Mouse (Mus musculus): ENCODE data around the gene Zbtb34. TPM values are rescaled to one million over a fixed set of nuclear protein-coding genes. Genes with fewer than 3 reads are reported as not detected.
A peak's percentile ranks its signal among the peaks of the same experiment; 100 is the strongest.

The Zbtb34 gene
- polyA plus RNA-seq, 1 experiment from 2014 or later = 7.5 TPM

- WGBS = 37% methylated on average over 6 of the region's 6 CpGs
- Histone ChIP-seq H3K4me1 (ENCODE audit: control insufficient read depth, insufficient read depth, low read length) (peaks cover 14% of the 10 kb centered on the region), H3K27ac (ENCODE audit: low read length) (peak overlapping the region; percentile 92), H3K9me3 (replicated peaks; ENCODE audit: control insufficient read depth, low read length) (no peaks in the 10 kb centered on the region), H3K4me3 (replicated peaks; ENCODE audit: low read length) (peak overlapping the region; percentile 98), H3K9ac (ENCODE audit: low read length) (peak overlapping the region; percentile 98), H3K27me3 (ENCODE audit: control insufficient read depth, insufficient read depth, low read length) (no peaks in the 10 kb centered on the region), H3K36me3 (ENCODE audit: control insufficient read depth, insufficient read depth, low read length) (no peaks in the 10 kb centered on the region), H3K4me2 (ENCODE audit: low read depth, low read length) (peak overlapping the region; percentile 89)
- peak; percentile 61; the same call in 1 of the 2 replicates for ATAC-seq (ENCODE audit: insufficient read depth, low FRiP score)
These were observed 1.8 kb downstream of the Zbtb34 start for GRCm38 (mm10) chr2:33429339-33429738.

- no peak overlapping the region for H3K9ac ChIP-seq (ENCODE audit: low read length)
- no peak overlapping the region for H3K4me3 ChIP-seq (replicated peaks; ENCODE audit: low read length)
- no peak overlapping the region for H3K27ac ChIP-seq (ENCODE audit: low read length)
- no peaks in the 10 kb centered on the region for H3K9me3 ChIP-seq (replicated peaks; ENCODE audit: control insufficient read depth, low read length)
- peaks cover 14% of the 10 kb centered on the region for H3K4me1 ChIP-seq (ENCODE audit: control insufficient read depth, insufficient read depth, low read length)
- H3K4me2 ChIP-seq (ENCODE audit: low read depth, low read length) = no peak overlapping the region
- H3K36me3 ChIP-seq (ENCODE audit: control insufficient read depth, insufficient read depth, low read length) = 0 out of 2 replicates have a peak, but pooled peaks cover 7% of the 10 kb centered on the region
- 75% methylated on average over 10 of the region's 10 CpGs for WGBS
- no peaks in the 10 kb centered on the region for H3K27me3 ChIP-seq (ENCODE audit: control insufficient read depth, insufficient read depth, low read length)
- no peak for ATAC-seq (ENCODE audit: insufficient read depth, low FRiP score)
These were observed 4.3 kb downstream of the Zbtb34 start for GRCm38 (mm10) chr2:33426640-33427398.

DNA sequence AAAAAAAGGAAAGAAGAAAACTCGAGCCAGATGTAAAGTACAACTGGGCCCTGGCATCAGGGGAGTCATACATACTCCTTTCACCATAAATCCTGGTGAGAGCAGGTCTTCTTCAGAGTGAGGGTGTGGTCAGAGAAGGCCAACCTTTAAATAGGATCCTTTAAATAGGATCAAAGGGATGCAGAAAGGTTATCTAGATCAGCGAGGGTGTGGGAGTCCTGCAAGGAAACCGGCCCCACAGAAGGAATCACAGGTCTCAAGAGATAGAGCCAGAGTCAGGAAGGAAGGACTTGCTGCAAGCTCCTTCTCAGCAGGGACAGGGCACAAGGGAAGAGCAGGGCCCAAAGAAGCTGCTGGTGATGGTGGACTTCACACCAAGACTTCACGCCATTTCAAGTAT, 13.7 kb downstream of the Zbtb34 start:
- 66% methylated on average over 4 of the region's 4 CpGs for WGBS
- H3K4me3 ChIP-seq (replicated peaks; ENCODE audit: low read length) = no peak overlapping the region
- no peak overlapping the region for H3K9ac ChIP-seq (ENCODE audit: low read length)
- H3K9me3 ChIP-seq (replicated peaks; ENCODE audit: control insufficient read depth, low read length) = no peaks in the 10 kb centered on the region
- no peak overlapping the region for H3K27ac ChIP-seq (ENCODE audit: low read length)
- no peaks in the 10 kb centered on the region for H3K27me3 ChIP-seq (ENCODE audit: control insufficient read depth, insufficient read depth, low read length)
- H3K4me2 ChIP-seq (ENCODE audit: low read depth, low read length) = no peak overlapping the region
- no peak for ATAC-seq (ENCODE audit: insufficient read depth, low FRiP score)
- no peaks in the 10 kb centered on the region for H3K4me1 ChIP-seq (ENCODE audit: control insufficient read depth, insufficient read depth, low read length)
- H3K36me3 ChIP-seq (ENCODE audit: control insufficient read depth, insufficient read depth, low read length) = no peaks in the 10 kb centered on the region

- 86% methylated on average over 13 of the region's 13 CpGs for WGBS
- Histone ChIP-seq H3K4me1 (ENCODE audit: control insufficient read depth, insufficient read depth, low read length) (no peaks in the 10 kb centered on the region), H3K36me3 (ENCODE audit: control insufficient read depth, insufficient read depth, low read length) (peaks cover 7% of the 10 kb centered on the region; the same call in 1 of the 2 replicates), H3K27ac (ENCODE audit: low read length) (no peak overlapping the region), H3K9me3 (replicated peaks; ENCODE audit: control insufficient read depth, low read length) (no peaks in the 10 kb centered on the region), H3K27me3 (ENCODE audit: control insufficient read depth, insufficient read depth, low read length) (no peaks in the 10 kb centered on the region), H3K4me3 (replicated peaks; ENCODE audit: low read length) (no peak overlapping the region), H3K9ac (ENCODE audit: low read length) (no peak overlapping the region), H3K4me2 (ENCODE audit: low read depth, low read length) (no peak overlapping the region)
- ATAC-seq (ENCODE audit: insufficient read depth, low FRiP score) = no peak
These were observed 17.1 kb downstream of the Zbtb34 start for GRCm38 (mm10) chr2:33414019-33414418.

- H3K9me3 ChIP-seq (replicated peaks; ENCODE audit: control insufficient read depth, low read length) = no peaks in the 10 kb centered on the region
- ATAC-seq (ENCODE audit: insufficient read depth, low FRiP score) = no peak
- no peak overlapping the region for H3K9ac ChIP-seq (ENCODE audit: low read length)
- WGBS = 84% methylated on average over 14 of the region's 14 CpGs
- no peak overlapping the region for H3K4me2 ChIP-seq (ENCODE audit: low read depth, low read length)
- H3K36me3 ChIP-seq (ENCODE audit: control insufficient read depth, insufficient read depth, low read length) = peaks cover 10% of the 10 kb centered on the region; the same call in 1 of the 2 replicates
- H3K4me3 ChIP-seq (replicated peaks; ENCODE audit: low read length) = no peak overlapping the region
- H3K27ac ChIP-seq (ENCODE audit: low read length) = no peak overlapping the region
- peaks cover 4% of the 10 kb centered on the region; the same call in 1 of the 2 replicates for H3K4me1 ChIP-seq (ENCODE audit: control insufficient read depth, insufficient read depth, low read length)
- no peaks in the 10 kb centered on the region for H3K27me3 ChIP-seq (ENCODE audit: control insufficient read depth, insufficient read depth, low read length)
These were observed 19.0 kb downstream of the Zbtb34 start for GRCm38 (mm10) chr2:33412111-33412510.

- H3K9ac ChIP-seq (ENCODE audit: low read length) = no peak overlapping the region
- 60% methylated on average over 4 of the region's 4 CpGs for WGBS
- H3K4me1 ChIP-seq (ENCODE audit: control insufficient read depth, insufficient read depth, low read length) = peaks cover 11% of the 10 kb centered on the region
- ATAC-seq (ENCODE audit: insufficient read depth, low FRiP score) = no peak
- no peaks in the 10 kb centered on the region for H3K9me3 ChIP-seq (replicated peaks; ENCODE audit: control insufficient read depth, low read length)
- H3K4me3 ChIP-seq (replicated peaks; ENCODE audit: low read length) = no peak overlapping the region
- H3K4me2 ChIP-seq (ENCODE audit: low read depth, low read length) = no peak overlapping the region
- H3K27ac ChIP-seq (ENCODE audit: low read length) = no peak overlapping the region
- peaks cover 4% of the 10 kb centered on the region; the same call in 1 of the 2 replicates for H3K36me3 ChIP-seq (ENCODE audit: control insufficient read depth, insufficient read depth, low read length)
- no peaks in the 10 kb centered on the region for H3K27me3 ChIP-seq (ENCODE audit: control insufficient read depth, insufficient read depth, low read length)
These were observed 27.6 kb downstream of the Zbtb34 start for GRCm38 (mm10) chr2:33403511-33404003.

- Histone ChIP-seq H3K4me1 (ENCODE audit: control insufficient read depth, insufficient read depth, low read length) (peaks cover 8% of the 10 kb centered on the region), H3K9ac (ENCODE audit: low read length) (no peak overlapping the region), H3K36me3 (ENCODE audit: control insufficient read depth, insufficient read depth, low read length) (no peaks in the 10 kb centered on the region), H3K4me2 (ENCODE audit: low read depth, low read length) (no peak overlapping the region), H3K27me3 (ENCODE audit: control insufficient read depth, insufficient read depth, low read length) (no peaks in the 10 kb centered on the region), H3K9me3 (replicated peaks; ENCODE audit: control insufficient read depth, low read length) (no peaks in the 10 kb centered on the region), H3K27ac (ENCODE audit: low read length) (no peak overlapping the region), H3K4me3 (replicated peaks; ENCODE audit: low read length) (no peak overlapping the region)
- 64% methylated on average over 5 of the region's 5 CpGs for WGBS
- no peak for ATAC-seq (ENCODE audit: insufficient read depth, low FRiP score)
These were observed 28.5 kb downstream of the Zbtb34 start for GRCm38 (mm10) chr2:33402638-33403037.

- Histone ChIP-seq H3K9ac (ENCODE audit: low read length) (no peak overlapping the region; the same call in 1 of the 2 replicates), H3K4me3 (replicated peaks; ENCODE audit: low read length) (no peak overlapping the region), H3K9me3 (replicated peaks; ENCODE audit: control insufficient read depth, low read length) (no peaks in the 10 kb centered on the region), H3K36me3 (ENCODE audit: control insufficient read depth, insufficient read depth, low read length) (no peaks in the 10 kb centered on the region), H3K4me2 (ENCODE audit: low read depth, low read length) (no peak overlapping the region), H3K4me1 (ENCODE audit: control insufficient read depth, insufficient read depth, low read length) (peaks cover 7% of the 10 kb centered on the region; the same call in 1 of the 2 replicates), H3K27ac (ENCODE audit: low read length) (no peak overlapping the region), H3K27me3 (ENCODE audit: control insufficient read depth, insufficient read depth, low read length) (no peaks in the 10 kb centered on the region)
- 29% methylated on average over 7 of the region's 7 CpGs for whole genome bisulfite sequencing
- ATAC-seq (ENCODE audit: insufficient read depth, low FRiP score) = no peak
These were observed 28.9 kb downstream of the Zbtb34 start for GRCm38 (mm10) chr2:33402236-33402635.

- no peak for ATAC-seq (ENCODE audit: insufficient read depth, low FRiP score)
- 39% methylated on average over 3 of the region's 3 CpGs for WGBS
These were observed 29.9 kb downstream of the Zbtb34 start for GRCm38 (mm10) chr2:33401217-33401616.

More at GRCm38 (mm10) chr2:33401217-33401616, 29.9 kb downstream of the Zbtb34 start:
- no peak overlapping the region for H3K27ac ChIP-seq (ENCODE audit: low read length)
- no peaks in the 10 kb centered on the region for H3K27me3 ChIP-seq (ENCODE audit: control insufficient read depth, insufficient read depth, low read length)
- no peaks in the 10 kb centered on the region for H3K36me3 ChIP-seq (ENCODE audit: control insufficient read depth, insufficient read depth, low read length)
- H3K9me3 ChIP-seq (replicated peaks; ENCODE audit: control insufficient read depth, low read length) = no peaks in the 10 kb centered on the region
- H3K9ac ChIP-seq (ENCODE audit: low read length) = no peak overlapping the region
- 0 out of 2 replicates have a peak, but pooled peaks cover 3% of the 10 kb centered on the region for H3K4me1 ChIP-seq (ENCODE audit: control insufficient read depth, insufficient read depth, low read length)
- no peak overlapping the region for H3K4me3 ChIP-seq (replicated peaks; ENCODE audit: low read length)
- no peak overlapping the region for H3K4me2 ChIP-seq (ENCODE audit: low read depth, low read length)
